Mouse (Mus musculus) C2C12 (cell line): ENCODE data around the gene Snx4.

ENCODE experiments used
- CEBPB ChIP-seq: IDR thresholded peaks from one replicate; pipeline ENCODE4 v1.6.1; 2011; ENCODE audit warnings: low read depth, mild to moderate bottlenecking, control low read depth, moderate library complexity
- CTCF ChIP-seq: IDR thresholded peaks from one replicate; pipeline ENCODE4 v1.5.1; 2011; ENCODE audit not compliant: control insufficient read depth, insufficient read depth, insufficient read length
- FOSL1 ChIP-seq: IDR thresholded peaks from one replicate; pipeline ENCODE4 v1.8.0; 2011; ENCODE audit warnings: mild to moderate bottlenecking, low read length; ENCODE audit not compliant: poor library complexity, insufficient read depth, severe bottlenecking
- MAX ChIP-seq: IDR thresholded peaks from one replicate; pipeline ENCODE4 v1.6.1; 2011; ENCODE audit warnings: mild to moderate bottlenecking, control low read depth
- MYOD1 ChIP-seq: IDR thresholded peaks from one replicate; pipeline ENCODE4 v1.6.1; 2011; ENCODE audit warnings: low read depth; ENCODE audit not compliant: control insufficient read depth, insufficient read length
- MYOG ChIP-seq: IDR thresholded peaks from one replicate; pipeline ENCODE4 v1.6.1; 2011; ENCODE audit not compliant: control insufficient read depth, insufficient read length; ENCODE audit errors: extremely low read depth
- USF1 ChIP-seq: IDR thresholded peaks from one replicate; pipeline ENCODE4 v1.6.1; 2011; ENCODE audit warnings: low read depth, mild to moderate bottlenecking, control low read depth, moderate library complexity

- TF ChIP-seq CTCF (no peak), MYOG (no peak), CEBPB (no peak), MAX (no peak), USF1 (no peak), MYOD1 (no peak), FOSL1 (no peak)
Observed at GRCm38 (mm10) chr16:33262096-33262495, 10.9 kb downstream of the Snx4 start.
